Mouse (Mus musculus): ENCODE results near the gene Clint1.
"Not testable (repeated sequence)": the region's sequence is repeated elsewhere in the genome, so short reads cannot be mapped to it uniquely, and the experiment has no call there.

Clint1 gene

DNA sequence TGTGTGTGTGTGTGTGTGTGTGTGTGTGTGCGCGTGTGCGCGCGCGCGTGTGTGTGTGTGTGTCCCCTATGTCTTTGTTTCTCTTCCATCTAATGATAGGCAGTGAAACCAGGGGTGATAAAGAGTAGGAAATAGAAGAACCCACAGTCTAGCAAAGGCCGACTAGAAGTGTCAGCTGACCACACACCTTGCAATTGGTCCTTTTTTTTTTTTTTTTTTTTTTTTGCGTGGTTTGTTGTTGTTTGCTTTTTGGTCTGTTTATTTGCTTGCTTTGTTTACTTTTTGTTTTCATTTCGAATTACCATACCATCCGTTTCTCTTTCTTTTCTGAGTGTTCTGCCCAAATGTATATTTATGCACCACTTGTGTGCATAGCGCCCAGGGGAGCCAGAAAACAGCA is 3.6 kb upstream of the Clint1 start:
- no peak for DNase-seq (ENCODE audit: low spot score)

DNA sequence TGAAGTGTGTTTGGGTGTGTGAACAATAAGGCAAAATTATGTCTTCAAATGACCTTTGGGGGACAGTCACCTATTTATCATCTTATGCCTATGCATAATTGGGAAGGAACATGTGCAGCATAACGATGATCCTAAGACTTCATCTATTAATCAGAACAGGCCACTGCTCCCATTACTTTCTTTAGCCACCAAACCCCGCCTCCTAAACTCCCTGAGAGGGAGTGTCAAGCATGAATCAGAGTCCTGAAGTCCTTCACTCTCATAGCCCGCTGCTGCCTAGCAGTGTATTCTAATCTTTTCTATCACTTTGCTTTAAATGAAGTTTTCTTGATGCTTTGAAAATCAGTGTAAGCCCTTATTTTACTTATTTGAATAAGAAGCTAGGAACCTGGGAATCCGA is 2.6 kb upstream of the Clint1 start:
- no peak for DNase-seq (ENCODE audit: low spot score)

DNA sequence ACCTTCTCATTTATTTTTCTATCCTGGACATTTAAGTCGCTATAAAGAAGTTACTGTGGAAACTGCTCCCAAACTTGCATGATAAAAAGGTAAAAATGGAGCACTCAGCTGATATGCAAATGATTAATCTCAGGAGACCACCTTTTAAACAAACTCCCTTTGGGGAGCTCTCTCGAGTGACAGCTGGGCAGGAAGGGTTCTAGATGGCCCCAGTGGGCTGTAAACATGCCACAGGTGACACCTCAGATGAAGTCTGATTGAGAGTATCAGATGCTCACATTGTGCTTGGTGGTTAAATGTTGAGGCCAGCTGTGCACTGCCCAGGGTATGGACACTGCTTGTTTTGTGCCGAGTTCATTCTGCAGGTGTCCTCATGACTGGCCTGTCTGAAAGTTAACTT is 2.0 kb upstream of the Clint1 start:
- DNase-seq (ENCODE audit: low spot score), result no peak

DNA sequence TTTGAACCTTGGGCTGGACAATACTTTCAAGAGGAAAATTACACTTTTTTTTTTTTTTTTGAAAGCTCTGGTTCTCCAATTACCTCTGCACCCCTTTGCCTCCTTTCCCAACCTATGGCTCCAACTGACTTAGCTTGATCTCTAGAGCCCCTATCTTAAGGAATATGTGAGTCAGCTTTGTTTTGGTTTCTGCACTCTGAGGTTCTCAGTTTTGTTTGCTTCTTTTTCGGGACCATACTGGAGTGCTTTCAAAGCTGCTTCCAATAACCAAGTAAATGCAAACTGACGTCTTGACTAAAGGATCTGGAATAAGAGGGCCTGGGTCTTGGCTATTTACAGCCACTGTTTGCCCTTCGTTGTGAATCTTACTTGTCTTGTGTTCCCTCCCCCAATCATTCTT is 1.5 kb upstream of the Clint1 start:
- DNase-seq (ENCODE audit: low spot score), result no peak

DNA sequence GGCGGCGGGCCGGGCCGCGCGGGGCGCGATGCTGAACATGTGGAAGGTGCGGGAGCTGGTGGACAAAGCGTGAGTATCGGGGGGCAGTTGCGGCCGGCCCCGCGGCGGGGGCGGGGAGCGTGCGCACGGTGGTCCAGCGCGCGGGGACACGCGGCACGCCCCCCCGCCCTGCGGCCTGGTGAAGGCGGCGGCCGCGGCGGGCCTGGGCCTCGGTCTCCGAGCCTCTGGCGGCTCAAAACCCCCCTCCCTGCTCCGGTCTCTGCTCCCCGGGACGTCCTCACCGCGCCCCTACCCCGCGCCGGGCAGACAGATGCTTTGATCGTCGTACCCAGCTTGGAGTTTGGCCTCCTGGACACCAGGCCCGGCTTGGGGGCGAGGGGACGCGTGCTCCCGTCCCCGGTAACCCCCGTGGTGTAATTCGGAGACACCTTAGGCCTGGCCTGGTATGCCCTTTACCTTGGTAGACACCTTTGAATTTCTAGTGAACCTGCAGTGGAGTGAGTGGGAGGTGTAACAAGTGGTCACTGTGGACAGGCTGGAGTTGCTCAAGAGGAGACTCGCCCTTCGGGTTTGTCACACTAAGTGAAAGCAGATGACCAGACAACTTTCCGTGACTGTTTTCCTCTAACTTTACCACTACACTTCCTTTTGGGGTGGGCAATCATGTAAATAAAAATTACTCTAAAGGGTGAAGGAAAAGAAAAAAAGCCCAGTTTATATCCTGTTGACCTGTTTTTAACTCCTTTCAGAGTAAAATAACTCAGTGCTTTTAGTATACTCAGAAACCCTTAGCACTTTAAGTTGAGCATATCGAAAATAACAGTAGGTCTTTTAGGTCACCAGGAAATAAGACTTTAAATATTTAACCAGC is 508 bp downstream of the Clint1 start:
- peak; percentile 44 for DNase-seq (ENCODE audit: low spot score)

DNA sequence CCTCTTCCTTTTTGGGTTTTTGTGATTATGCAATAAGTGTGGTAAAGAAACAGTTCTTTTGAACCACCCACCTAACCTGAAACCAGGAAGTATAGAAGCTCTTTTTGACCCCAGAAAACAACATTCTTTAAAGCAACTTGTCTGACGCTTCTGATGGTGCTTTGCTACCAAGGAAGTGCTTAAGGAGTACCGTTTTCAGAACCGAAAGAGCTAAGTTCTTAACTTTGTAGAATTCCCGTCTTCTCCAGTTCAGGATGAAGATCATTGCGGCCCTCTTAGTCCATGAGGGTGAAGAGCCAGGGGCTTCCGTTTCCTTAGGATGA is 1.1 kb downstream of the Clint1 start:
- DNase-seq (ENCODE audit: low spot score), result peak; percentile 44

DNA sequence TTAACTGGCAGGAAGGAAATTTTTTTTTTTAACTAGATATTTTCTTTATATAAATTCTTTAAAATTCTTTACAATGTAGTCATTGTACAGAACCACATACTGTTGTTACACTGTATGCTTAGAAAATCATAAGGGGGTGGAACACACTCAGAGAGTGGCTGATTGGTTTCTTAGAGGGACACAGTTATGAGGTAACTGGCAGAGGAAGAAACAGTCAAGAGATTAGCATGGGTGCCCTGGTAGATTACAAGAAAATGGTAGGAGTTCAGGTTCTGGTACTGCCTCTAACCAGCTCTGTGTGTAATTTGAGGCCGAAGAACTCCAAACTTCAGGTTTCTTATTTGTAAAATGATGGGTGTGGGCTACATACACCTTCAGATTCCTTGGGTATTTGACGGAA is 2.1 kb downstream of the Clint1 start:
- no peak for DNase-seq (ENCODE audit: low spot score)

DNA sequence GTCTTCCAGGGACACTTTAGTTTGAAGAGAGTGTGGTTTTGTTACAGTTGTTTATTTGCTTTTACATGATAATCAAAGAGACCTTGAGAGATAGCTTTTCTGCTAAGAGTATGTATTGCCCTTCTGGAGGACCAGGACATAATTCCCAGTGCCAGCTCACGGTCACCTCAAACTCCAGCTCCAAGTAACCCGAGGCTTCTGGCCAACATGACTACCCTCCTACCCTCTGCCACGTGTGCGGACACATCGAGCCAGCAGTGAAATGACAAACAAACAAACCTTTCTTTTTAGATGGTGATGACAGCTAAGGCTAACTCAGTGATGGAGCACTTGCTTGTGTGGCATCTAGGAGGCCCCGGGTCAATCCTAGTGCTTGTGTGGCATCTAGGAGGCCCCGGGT is 2.5 kb downstream of the Clint1 start:
- DNase-seq (ENCODE audit: low spot score), result no peak

DNA sequence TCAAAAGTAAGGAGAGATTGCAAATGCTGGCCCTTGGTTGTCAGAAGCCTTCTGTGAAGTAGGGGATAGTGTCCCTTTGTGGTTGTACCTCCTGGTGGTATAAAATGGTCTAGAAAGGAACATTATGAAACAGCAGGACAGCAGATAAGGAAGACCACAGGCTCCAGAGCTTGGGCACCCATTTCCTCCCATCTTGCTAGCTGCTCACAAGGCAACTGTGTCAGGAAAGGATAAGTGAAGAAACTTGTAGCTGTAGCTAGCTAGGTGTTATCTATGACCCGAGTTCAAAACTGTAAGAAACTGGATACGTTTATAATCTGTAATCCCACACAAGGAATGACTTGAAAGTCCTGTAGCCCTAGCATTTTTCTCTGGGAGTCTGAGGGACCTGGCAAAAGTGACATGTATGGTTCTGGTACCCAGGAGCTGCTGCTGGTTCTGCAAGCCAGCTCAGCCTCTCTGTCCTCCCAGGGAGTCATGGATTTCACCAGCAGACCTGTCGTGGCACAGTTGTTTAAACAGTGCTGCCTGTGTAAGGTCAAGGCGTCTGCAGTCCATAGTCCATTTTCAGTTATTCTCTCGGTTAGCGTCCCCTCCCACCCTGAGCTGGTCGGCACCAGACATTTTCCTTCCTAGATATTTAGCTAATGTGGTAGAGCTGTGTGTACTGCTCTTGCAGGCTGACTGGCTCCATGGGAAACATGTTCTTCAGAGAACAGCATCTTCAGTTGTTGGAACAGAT is 3.7 kb downstream of the Clint1 start:
- DNase-seq (ENCODE audit: low spot score), result no peak

DNA sequence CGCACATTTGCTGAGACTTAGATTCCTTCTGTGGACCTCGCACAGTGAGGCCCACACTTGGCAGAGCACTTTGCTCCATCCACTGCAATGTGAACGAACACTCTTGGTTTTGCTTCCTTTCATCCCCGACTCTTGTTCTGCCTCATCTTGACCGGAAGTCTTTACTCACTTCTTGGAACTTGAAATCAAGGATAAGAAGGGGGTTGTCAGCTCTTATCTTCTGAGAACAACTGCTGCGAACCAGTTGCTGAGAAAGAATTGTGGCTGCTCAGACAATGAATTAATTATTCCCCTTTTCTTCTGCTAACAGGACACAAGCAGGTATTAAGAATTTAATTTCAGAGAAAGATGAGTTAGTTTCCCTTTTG is 4.3 kb downstream of the Clint1 start:
- DNase-seq (ENCODE audit: low spot score), result no peak

DNA sequence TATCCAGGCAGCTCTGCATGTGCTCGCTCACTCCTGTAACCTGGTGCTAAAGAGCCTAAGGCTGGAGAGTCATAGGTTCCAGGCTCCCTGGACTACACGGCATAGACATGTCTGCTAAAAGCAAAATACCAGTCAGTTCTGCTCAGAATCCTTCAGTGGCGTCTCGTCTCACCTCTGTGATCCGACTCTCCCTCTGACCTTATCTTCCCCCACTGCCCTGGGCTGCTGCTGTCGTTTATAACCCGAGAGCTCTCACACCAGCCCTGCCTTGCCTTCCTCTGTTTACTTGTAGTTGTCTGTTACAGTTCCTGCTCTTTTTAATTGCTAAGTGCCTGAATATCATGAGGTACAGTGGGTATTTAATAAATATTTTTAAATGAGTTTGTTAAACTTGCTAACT is 9.5 kb downstream of the Clint1 start:
- DNase-seq (ENCODE audit: low spot score), result no peak

DNA sequence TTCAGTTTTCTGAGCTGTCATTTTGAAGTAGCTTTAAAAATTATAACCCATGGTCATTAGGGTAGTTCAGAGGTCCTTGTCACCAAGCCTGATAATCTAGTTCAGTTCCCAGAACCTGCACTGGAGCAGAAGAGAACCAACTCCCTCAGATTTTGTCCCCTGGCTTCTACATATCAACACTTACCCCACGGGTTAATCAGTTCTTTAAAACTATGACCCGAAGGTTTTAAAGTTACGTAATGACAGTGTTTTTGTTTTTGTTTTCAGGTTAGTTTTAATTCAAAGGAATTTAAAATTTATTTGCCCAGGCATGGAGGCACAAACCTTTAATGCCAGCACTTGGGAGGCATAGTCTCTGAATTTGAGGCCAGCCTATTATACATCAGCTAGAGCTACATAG is 12.6 kb downstream of the Clint1 start:
- DNase-seq (ENCODE audit: low spot score), result no peak

DNA sequence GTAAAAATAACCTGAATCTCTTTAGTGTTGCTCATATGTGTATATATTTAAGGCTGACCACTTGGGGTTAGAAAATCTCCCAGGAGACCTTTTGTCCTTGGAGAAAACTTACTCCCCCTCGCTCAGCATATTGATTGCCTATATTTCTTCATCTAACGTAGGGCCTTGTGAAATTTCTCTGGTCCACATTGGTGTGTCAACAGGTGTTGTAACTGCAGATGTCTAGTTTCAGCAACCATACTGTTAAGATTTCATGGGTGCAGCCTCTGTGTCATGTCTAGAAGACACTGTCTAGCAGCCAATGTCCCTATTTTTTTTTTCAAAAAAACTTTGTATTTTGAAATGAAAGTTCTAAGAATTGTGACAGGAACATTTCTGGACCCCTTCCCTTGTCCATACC is 14.0 kb downstream of the Clint1 start:
- DNase-seq (ENCODE audit: low spot score), result no peak

DNA sequence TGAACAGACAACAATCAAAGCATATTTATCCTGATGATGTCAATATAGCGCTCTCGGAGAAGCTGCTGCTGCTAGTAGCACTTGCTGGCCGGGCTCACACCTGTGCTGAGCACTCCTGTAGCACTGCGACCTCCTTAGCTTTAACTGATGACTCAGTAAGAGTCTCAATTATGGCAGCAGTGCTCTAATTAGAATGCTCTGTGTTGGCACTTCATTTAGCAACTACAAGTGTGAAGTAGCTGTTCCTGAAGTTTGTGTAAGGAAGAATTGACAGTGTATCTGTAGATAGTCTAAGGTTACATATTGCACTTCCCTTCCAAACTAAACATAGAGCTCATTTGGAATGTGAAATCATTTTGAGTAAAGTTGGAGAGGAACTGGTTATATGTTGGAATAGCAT is 14.7 kb downstream of the Clint1 start:
- no peak for DNase-seq (ENCODE audit: low spot score)

DNA sequence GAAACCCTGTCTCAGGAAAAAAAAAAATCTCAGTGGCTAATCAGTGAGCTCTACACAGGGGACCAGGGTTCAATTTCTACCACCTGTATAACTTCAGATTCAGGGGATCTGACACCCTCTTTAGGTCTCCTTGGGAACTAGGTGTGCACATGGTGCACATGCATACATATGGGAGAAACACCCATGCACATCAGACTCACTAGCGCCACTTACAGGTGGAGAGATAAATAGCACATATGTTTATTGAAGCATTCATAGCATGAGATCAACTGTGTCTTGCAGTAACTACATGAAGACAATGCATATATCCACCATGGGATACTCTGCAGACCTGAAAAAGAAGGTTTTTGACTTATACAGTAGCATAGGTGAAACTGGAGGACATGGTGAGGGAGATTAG is 21.8 kb downstream of the Clint1 start:
- no peak for DNase-seq (ENCODE audit: low spot score)

DNA sequence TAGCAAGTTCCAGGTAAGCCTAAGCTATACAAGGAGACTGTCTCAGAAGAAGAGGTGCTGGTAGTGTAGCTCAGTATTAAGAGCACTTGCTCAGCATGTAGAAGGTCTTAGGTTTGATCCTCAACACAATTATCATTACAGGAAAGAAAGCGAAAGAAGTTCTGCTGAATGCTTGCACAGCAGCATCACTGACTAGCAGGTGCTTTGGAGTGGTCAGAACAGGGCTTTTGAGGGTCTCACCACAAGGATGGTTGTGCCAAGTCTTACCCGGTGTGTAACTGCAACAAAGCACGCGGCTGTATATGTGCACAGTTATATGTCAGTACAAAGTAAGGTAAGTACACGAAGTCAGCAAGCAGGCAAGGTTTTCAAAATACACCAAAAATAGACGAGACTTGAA is 22.4 kb downstream of the Clint1 start:
- DNase-seq (ENCODE audit: low spot score), result no peak

DNA sequence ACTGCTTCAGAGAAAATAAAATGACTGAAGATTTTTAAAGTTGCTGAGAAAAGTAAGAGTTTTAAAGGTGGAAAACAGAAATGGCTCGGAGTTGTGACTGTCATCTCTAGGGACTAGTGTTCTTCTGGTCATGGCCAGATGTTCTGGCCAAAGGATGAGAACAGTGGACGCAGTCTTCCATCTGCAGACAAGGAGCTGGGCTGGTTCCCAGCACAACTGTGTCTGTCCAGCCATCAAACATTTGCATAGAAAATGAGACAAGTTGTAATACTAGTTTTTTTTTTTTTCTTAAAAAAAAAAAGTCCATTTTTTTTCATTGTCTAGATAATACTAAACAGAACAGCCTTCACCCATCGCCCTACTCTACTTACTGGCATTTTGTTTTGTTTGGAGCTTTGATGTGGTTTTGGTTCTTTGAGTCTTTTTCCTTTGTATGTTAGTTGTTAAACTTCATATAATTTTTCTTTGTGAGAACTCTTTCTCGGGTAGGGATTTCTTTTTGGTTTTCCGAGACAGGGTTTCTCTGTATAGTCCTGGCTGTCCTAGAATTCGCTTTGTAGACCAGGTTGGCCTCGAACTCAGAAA is 23.6 kb downstream of the Clint1 start:
- DNase-seq (ENCODE audit: low spot score), result no peak

DNA sequence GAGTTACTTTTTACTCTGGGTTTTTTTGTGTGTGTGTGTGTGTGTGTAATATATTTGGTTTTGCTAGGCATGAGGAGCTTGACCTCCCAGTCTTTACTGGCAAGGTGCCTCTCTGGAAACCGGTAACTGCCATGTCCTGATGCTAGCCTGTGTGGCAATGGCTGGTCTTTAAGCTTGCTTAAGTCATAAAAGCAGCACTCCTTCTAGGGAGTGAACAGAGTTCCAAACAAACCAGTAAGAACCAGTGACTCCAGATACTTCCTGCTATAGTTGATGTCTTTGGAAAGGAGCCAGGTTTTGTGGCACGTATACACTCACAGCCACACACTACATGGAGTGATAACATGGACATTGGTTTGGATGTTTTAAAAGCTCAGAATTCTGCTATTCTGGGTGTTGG is 24.2 kb downstream of the Clint1 start:
- DNase-seq (ENCODE audit: low spot score), result no peak

DNA sequence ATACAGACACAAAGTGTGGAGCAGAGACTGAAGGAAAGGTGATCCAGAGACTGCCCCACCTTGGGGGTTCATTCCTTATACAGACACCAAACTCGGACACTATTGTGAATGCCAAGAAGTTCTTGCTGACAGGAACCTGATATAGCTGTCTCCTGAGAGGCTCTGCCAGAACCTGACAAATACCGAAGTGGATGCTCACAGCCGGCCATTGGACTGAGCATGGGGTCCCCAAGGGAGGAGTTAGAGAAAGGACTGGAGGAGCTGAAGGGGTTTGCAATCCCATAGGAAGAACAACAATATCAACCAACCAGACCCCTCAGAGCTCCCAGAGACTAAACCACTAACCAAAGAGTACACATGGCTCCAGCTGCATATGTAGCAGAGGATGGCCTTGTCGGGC is 27.5 kb downstream of the Clint1 start:
- DNase-seq (ENCODE audit: low spot score), result not testable (repeated sequence)

DNA sequence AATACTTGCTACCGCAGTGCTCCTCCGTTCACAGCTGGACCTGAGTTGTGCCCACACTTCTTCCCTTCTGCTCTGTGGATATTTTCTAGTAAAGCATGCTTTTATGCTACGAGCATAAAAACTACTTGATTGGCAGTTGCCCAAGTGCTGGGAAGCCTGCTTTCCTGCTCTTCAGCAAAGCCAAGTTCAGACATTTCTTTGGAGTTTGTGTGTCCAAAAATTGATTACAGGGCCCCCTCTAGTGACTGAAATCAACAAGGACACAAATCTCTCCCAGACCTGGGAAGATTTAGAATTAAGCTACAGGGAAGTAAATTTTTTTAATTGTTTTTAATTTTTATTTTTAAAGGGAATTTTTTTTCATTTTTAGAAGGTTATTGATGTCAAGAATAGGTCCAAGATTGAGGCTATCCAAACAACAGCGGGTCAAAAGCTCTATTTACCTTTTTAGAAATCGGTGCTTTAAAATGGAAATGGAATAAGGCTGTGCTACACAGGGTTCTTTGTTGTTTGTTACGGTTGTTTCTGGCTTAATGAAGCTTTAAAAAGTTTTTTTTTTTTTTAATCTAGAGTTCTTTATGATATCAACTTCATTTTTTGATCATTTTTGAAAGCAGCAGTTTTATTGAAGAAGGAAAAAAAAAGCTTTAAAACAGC is 29.3 kb downstream of the Clint1 start:
- peak; percentile 45 for DNase-seq (ENCODE audit: low spot score)

DNA sequence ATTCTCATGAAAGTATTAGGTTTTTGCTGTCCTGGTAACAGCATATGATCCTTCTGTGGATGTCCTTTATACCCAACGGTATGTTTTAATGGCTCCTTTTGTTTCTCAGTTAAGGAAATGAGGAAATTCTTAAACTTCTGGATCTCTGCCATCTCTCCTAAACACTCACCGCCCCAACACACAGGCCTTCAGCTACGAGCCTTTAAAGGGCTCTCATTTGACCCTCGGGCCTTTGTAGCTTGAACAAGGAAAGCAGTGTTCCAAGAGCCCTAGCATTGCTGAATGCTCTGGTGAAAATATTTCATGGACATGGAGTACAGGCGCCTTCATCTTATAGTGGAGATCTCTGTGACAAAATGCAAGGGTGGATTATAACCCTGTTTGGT is 29.8 kb downstream of the Clint1 start:
- no peak for DNase-seq (ENCODE audit: low spot score)

DNA sequence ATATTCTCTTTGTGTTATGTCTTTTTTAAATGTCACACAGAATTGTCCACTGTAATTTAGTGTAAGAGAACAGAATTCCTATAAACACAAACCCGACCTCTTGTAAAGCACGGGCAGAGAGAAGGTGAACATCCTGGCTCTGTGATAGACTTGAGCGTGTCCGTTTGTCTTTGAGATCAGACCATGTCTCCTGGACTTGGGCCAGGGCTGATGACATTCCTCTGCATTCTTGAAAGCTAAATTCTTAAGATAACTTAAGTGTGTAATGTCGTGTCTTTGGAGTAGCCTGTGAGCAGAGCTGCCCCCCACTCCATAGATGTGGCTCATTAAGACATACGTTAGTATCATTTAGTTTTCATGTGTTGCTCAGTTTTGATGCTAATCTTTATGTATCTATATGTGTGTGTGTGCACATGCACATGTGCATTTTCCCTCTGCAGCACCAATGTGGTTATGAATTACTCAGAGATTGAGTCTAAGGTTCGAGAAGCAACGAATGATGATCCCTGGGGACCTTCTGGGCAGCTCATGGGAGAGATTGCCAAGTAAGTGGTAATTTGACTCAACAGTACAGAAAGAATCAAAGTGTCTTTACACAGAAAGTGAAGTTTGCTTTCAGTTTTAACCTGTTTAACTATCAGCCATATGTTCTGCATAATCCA is 31.6 kb downstream of the Clint1 start:
- no peak for DNase-seq (ENCODE audit: low spot score)

Data from lung, postnatal 25 days (tissue).